Comparison of ENCODE assay signal across 8 mouse cellular contexts in genomic region chr6:4407748-4408147, GRCm38 (mm10).
DNase-seq lines count a peak whose midpoint lies in the region; ATAC-seq and TF ChIP-seq lines count a peak whose summit lies in the region.
"Had no signal": no experiment of that assay in that cellular context is flagged by ENCODE, and none has a peak within 500 bp of the region (broad histone marks: within the 10 kb centered on the region; RNA-seq: fewer than 3 reads in every experiment).

No protein-coding gene starts in this region.

- no peaks in the 10 kb centered on the region for H3K36me3 ChIP-seq in kidney, postnatal 0 days (ENCODE audit: insufficient read depth, low read length)
- no peaks in the 10 kb centered on the region for H3K36me3 ChIP-seq in E14TG2a.4 (ENCODE audit: insufficient read depth, low read length)
- H3K36me3 ChIP-seq: embryonic facial prominence, embryonic 15.5 days had no signal

- H3K4me2 ChIP-seq in kidney, postnatal 0 days (ENCODE audit: low read length): no peak overlapping the region
- H3K4me2 ChIP-seq: embryonic facial prominence, embryonic 15.5 days had no signal

- DNase-seq in kidney, postnatal 0 days (ENCODE audit: low spot score): peak; percentile 74
- DNase-seq in kidney, adult 18-20 months: no peak
- no peak for DNase-seq in Patski (ENCODE audit: low read depth, low spot score)
- DNase-seq in heart, postnatal 10 days: peak; percentile 27 to 58
- no peak for DNase-seq in urinary bladder, postnatal 4 days (ENCODE audit: low spot score in 2 of 2)

- no peak for ATAC-seq in kidney, postnatal 0 days (replicated peaks; ENCODE audit: low FRiP score, low read depth)
- ATAC-seq in Patski: no peak
- no peak for ATAC-seq in activated CD4-positive, CD25-positive, alpha-beta regulatory T cell, adult 4 months

- no peaks in the 10 kb centered on the region for H3K9me3 ChIP-seq in kidney, postnatal 0 days (replicated peaks; ENCODE audit: low read length)
- H3K9me3 ChIP-seq in E14TG2a.4 (ENCODE audit: low read length): no peaks in the 10 kb centered on the region
- H3K9me3 ChIP-seq: embryonic facial prominence, embryonic 15.5 days had no signal

- in situ Hi-C loops in Patski (cut with MboI; ENCODE audit: low pct_unique_long_range_greater_than_20kb): loop anchor here (10.0 to 25.0 kb wide), 3 partner anchors 330 to 977 kb away; partner anchors contain the start of genes Asb4, Peg10 and Sgce

- H3K4me3 ChIP-seq in kidney, postnatal 0 days (replicated peaks; ENCODE audit: low read depth, low read length): no peak overlapping the region
- H3K4me3 ChIP-seq in E14TG2a.4 (replicated peaks; ENCODE audit: low read length): no peak overlapping the region
- H3K4me3 ChIP-seq: embryonic facial prominence, embryonic 15.5 days had no signal

- intact Hi-C loops in heart, postnatal 10 days (cut with DNase I): no loop called here

- H3K4me1 ChIP-seq in kidney, postnatal 0 days (replicated peaks; ENCODE audit: insufficient read depth, low read length): no peaks in the 10 kb centered on the region
- H3K4me1 ChIP-seq in E14TG2a.4 (replicated peaks; ENCODE audit: low read depth, low read length): no peaks in the 10 kb centered on the region
- H3K4me1 ChIP-seq: embryonic facial prominence, embryonic 15.5 days had no signal

- 54% methylated on average over 3 of the region's 3 CpGs for WGBS in kidney, postnatal 0 days

- peak; percentile 67 for TF ChIP-seq CTCF in kidney, postnatal 0 days (IDR thresholded peaks at IDR 0.05; ENCODE audit: low read depth)
- TF ChIP-seq CTCF in E14TG2a.4 (conservative IDR thresholded peaks at IDR 0.05; ENCODE audit: low read length): peak; percentile 66
- TF ChIP-seq CTCF in Patski (IDR thresholded peaks at IDR 0.05): peak; percentile 65

- H3K27me3 ChIP-seq in kidney, postnatal 0 days (ENCODE audit: insufficient read depth, low read length): no peaks in the 10 kb centered on the region
- H3K27me3 ChIP-seq in E14TG2a.4 (ENCODE audit: insufficient read depth, low read length) (no peaks in the 10 kb centered on the region), Patski (no peaks in the 10 kb centered on the region)
- H3K27me3 ChIP-seq: embryonic facial prominence, embryonic 15.5 days had no signal

- POLR2A ChIA-PET in Patski (lab: Charles Lee): no interaction called here

- CTCF ChIA-PET in Patski (lab: Charles Lee): interaction anchor here (1.0 to 1.3 kb wide), 3 partner anchors 9 to 975 kb away, joined by 3 to 4 read pairs (median 3); no protein-coding TSS in a partner anchor

- H3K9ac ChIP-seq in kidney, postnatal 0 days (ENCODE audit: low read depth, low read length): no peak overlapping the region
- H3K9ac ChIP-seq: embryonic facial prominence, embryonic 15.5 days had no signal

- H3K27ac ChIP-seq in kidney, postnatal 0 days: no peak overlapping the region
- H3K27ac ChIP-seq: embryonic facial prominence, embryonic 15.5 days had no signal

Comparison
In these comparisons a context has a peak if more than half of its experiments do, and no peak if none do; other contexts are left out.
1. DNase-seq: peak in kidney, postnatal 0 days (single experiment) and heart, postnatal 10 days (2 of 2); none in kidney, adult 18-20 months (single experiment), Patski (single experiment) and urinary bladder, postnatal 4 days (0 of 2).
2. Peak in every context shown above with its lines, with median percentiles within 50 percentile points of each other: CTCF ChIP-seq.